Mouse (Mus musculus) kidney, postnatal 36 days (tissue): ENCODE measurements around the gene Spcs2.

ENCODE experiments used
- DNase-seq, 2 experiments: peaks; one replicate each; pipeline ENCODE4 v3.0.0; 2021 to 2022; ENCODE audit warnings: mixed read lengths in 2 of 2

The Spcs2 gene

DNA sequence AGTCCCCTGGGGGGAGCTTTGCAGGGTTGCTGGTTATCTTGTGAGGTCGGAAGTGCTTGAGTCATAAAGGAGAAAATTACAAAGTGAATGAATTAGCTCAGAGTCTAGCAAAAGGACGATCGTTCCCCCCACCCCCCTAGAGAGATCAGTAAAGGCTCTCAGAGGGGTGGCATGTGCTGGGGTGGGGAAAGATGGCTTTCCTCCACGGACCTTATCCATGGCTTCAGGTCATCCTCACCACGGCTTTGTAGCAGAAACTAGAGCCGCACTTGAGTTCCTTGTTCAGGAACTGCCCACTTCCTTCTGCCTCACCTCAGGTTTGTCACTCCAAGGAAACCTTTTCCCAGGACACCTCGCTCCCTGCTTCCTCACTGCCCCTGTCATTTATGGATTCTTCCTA is at the start of gene Spcs2:
Gene Spcs2, minus strand, starts transcription at position 101 of the 400 bp plus-strand sequence.
- DNase-seq, result no peak

GRCm38 (mm10) chr7:99911038-99911437 is 47.8 kb upstream of the Spcs2 start:
- no peak for DNase-seq

- no peak for DNase-seq
Observed at GRCm38 (mm10) chr7:99907463-99907862, 44.2 kb upstream of the Spcs2 start.

- no peak for DNase-seq
Observed at GRCm38 (mm10) chr7:99906346-99906745, 43.1 kb upstream of the Spcs2 start.

DNA sequence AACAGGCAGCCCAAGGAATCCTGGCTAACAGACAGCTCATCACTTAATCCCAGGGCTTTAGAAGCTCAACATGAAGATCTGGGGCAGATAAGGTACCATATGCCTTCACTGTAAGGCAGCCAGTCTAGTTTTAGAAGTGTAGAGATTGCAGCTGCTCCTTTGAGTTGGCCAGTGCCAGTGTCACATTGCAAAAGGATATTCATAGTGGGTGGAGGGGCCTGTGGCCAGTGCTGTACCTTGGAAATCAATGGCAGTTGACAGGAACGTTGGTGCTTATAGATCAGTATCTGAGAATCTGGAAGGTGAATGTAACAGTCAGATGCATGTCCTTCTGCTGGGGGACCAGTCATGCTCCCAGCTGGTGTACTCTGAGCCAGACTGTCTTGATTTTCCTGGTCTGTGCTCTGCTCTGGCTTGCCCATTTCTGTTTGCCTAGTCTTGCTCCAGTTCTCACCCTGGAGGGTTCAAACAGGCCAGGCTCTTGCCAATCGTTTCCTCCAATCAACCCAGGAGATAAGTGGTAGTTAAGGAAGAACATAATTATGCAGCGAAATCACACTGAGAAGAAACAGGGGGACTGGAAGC is 41.3 kb upstream of the Spcs2 start:
- DNase-seq, result no peak

DNA sequence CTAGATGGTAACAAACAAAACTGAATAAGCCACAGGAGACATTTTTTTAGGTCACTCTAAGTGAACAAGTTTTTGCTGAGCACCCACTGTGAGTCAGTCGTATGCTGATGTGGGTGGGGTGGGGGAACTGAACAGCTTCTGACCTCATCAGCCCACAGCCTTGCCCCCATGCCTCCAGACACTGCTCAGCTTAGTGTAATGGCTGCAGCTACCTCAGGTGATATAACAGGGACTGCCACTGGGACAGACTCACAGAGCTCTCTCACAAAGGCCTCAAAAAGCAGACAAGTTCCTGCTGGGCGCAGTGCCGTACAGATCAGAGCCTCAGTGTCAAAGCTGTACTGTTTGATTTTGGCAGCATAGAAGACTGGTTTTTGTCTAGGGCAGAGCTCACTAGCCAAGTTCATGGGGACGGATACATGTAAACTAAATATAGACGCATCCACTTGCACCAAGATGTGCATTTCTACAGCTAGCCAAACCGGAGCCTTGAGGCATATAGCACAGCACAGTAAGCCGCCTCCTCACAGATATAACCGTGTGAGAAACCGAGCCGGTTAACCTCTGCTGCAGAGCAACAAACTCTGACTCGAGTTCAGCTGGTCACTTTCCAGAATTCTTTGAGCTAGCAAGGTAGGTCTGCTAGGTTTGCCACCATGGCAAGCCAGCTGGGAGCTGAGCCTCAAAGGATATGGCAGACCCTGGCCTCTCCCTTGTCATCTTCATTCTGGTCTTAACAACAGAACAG is 39.8 kb upstream of the Spcs2 start:
- DNase-seq, result no peak

GRCm38 (mm10) chr7:99902208-99902607 is 38.9 kb upstream of the Spcs2 start:
- no peak for DNase-seq

DNA sequence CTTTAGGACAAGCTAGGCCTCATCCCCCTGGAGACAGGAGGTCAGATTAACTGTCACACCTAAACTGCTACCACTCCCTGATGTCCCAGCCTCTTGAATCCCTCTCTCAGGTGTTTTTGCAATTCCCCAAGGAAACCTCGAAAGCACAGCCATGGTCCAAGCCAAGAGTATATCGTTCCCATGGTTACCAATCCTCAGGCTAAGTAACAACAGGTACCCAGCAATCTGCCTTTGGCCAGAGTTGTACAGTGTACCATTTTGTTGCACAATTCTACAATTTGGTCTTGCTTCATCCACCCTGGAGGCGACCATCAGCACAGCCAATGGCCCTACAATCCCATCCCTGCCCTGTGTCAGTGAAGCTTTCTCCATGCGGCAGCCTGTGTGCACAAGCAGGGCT is 33.6 kb upstream of the Spcs2 start:
- no peak for DNase-seq

DNA sequence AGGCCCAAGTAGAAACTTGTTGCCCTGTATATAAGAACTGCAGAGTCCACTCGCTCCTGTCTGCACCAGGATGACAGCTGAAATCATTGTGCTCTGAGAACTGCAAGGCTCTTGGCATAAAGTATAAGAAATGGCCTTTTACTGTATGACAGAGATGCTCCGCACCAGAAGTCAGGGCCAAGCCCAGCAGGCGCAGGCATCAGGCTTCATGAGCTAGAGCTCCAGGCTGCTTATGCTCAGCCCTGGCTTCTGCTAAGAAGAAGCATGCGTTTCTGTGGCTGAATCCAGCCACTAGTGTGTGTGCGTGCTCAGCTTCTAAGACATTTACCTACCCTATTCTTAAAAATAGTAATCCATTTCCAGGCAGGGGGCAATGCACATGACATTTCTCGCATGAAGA is 31.2 kb upstream of the Spcs2 start:
- DNase-seq, result no peak

DNA sequence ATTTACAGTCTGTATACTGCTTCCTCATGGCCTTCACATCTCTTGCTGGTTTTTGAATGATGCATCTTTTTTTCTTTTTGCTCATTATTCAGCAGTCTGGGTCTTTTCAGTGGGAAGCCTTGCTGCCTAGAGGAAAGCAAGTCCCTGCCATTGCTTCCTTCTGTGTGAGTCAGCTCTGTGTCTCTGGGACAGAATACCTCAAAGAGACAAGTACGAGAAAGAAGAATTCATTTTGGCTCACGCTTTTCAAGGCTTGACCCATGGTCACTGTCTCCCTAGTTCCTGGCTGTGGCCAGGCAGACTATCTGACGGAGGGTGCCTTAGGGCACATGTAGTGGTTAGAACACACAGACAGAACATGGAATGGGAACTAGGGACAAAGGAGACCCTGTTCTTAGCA is 30.7 kb upstream of the Spcs2 start:
- no peak for DNase-seq

- DNase-seq, result no peak
Observed at GRCm38 (mm10) chr7:99892351-99892750, 29.1 kb upstream of the Spcs2 start.

- no peak for DNase-seq
Observed at GRCm38 (mm10) chr7:99891471-99891870, 28.2 kb upstream of the Spcs2 start.

DNA sequence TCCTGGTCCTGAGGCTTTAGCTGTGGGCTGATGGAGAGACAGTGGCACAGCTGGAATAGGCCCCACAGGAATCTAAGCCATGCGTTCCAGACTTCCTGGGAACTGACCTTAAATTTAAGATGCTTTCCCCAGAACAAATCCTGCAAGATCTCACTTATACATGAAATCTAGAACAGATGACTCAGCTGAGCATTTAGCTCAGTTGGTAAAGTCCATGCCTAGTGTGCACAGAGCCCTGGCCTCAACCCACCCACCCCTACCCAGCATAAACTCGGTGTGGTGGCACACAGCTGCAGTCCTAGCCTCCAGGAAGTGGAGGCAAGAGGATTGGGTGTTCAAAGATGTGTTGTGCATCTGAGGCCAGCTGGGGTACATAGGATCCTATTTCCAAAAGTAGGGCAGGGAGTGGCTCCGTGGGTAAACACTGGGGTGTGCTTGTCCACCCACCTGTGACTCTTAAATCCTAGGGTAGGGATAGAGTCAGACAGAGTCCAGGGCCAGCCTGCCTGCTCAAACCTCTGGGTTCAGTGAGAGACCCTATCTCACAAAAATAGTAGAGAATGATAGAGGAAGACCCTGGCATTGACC is 27.0 kb upstream of the Spcs2 start:
- no peak for DNase-seq

- peak; percentile 1 to 4 for DNase-seq
Observed at GRCm38 (mm10) chr7:99889175-99889880, 26.1 kb upstream of the Spcs2 start.

GRCm38 (mm10) chr7:99887743-99888142 is 24.5 kb upstream of the Spcs2 start:
- DNase-seq, result no peak

DNA sequence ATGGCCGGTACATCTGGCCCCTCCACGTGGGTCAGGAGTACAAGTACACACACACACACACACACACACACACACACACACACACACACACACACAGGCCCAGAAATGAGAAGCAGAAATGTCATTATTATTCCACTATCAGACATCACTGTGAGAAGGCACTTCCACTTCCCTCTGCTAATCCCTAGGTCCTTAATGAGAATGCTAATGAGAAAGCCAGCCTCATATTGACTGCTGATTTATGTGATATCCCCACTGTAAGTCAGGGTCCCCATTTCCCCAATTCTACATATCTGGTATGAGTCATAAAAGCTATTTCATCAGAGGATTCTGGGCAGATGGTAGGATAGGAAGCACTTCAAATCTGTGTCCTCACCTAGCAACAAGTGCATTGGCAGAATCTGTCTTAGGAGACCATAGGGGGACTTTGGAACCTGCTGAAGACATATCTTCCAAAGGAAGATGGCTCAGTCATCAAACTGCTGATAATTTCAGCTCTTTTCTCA is 24.0 kb upstream of the Spcs2 start:
- DNase-seq, result no peak

GRCm38 (mm10) chr7:99878254-99878653 is 15.0 kb upstream of the Spcs2 start:
- DNase-seq, result no peak

DNA sequence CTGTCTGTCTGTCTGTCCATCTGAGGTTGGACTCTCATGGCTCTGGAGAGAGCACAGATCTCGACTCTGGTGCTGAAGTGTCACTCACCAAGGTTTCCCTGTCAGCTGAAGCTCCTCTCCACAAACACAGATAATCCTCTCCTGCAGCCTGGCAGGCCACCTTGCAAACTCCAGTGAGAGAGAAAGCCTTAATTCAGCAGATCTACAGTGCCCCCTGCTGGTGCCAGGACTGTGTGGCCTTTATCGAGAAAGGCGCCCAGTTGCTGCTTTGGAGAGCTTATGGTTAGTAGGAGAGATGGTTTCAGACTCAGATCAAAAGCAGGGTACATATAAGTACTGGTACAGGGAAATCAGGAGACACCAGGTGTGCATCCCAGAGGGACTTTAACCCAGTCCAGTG is 13.1 kb upstream of the Spcs2 start:
- DNase-seq, result peak; percentile 74 to 91

GRCm38 (mm10) chr7:99875891-99876290 is 12.6 kb upstream of the Spcs2 start:
- no peak for DNase-seq

- no peak for DNase-seq
Observed at GRCm38 (mm10) chr7:99873965-99874364, 10.7 kb upstream of the Spcs2 start.

- no peak for DNase-seq
Observed at GRCm38 (mm10) chr7:99869296-99869695, 6.0 kb upstream of the Spcs2 start.

DNA sequence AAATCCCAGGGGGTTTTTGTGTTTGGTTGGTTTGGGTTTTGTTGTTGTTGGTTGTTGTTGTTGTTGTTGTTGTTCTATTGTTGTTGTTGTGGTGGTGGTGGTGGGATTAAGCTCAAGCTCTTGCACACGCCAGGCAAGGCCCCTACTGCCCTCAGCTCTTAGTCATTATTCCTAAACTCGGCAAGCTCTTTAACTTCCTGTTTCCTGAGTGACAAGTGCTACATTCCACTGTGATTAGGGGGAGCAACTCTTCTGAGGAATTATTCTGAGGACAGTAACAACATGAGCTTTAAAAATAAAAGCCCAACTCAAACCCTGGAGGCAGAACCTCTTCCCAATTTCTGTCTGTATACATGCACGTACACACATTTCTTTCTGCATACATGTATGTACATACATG is 2.0 kb upstream of the Spcs2 start:
- no peak for DNase-seq

GRCm38 (mm10) chr7:99864241-99865028 is 1.2 kb upstream of the Spcs2 start:
- no peak for DNase-seq
